Mouse (Mus musculus): Measurements from ENCODE around the gene Fam184a. TPM values are rescaled to one million over a fixed set of nuclear protein-coding genes. Genes with fewer than 3 reads are reported as not detected.

Gene Fam184a
- polyA plus RNA-seq, 1 experiment from 2014 or later: 8.5 TPM

GRCm38 (mm10) chr10:53742961-53743360 lies 8.0 kb downstream of the Fam184a start:
- WGBS: 81% methylated on average over 5 of the region's 5 CpGs
- ATAC-seq (ENCODE audit: low FRiP score, low read depth): no peak
- Histone ChIP-seq H3K9ac (no peak overlapping the region), H3K4me2 (replicated peaks) (no peak overlapping the region), H3K36me3 (no peaks in the 10 kb centered on the region), H3K27me3 (replicated peaks) (no peaks in the 10 kb centered on the region), H3K9me3 (no peaks in the 10 kb centered on the region), H3K27ac (no peak overlapping the region), H3K4me1 (no peaks in the 10 kb centered on the region), H3K4me3 (no peak overlapping the region)

DNA sequence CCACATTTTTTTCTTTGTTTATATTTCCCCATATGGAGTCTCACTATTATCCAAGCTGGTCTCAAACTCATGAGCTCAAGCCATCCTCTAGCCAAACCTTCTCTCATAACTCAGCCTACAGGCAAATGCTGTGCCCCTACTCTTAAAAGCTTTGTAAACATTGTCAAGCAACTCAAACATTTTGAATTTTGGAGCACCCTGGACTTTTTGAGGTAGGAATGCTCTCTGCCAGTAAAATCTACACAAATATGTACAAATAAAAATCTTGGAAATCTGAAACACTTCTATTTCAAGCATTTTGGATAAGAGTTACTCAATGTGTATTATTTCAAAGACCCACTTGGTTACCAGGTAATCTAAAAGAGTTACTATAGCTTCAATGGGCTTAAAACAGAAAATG lies 10.9 kb downstream of the Fam184a start:
- no peak overlapping the region for H3K27ac ChIP-seq
- no peak overlapping the region for H3K4me3 ChIP-seq
- no peak overlapping the region for H3K9ac ChIP-seq
- H3K4me1 ChIP-seq: no peaks in the 10 kb centered on the region
- H3K27me3 ChIP-seq (replicated peaks): no peaks in the 10 kb centered on the region
- ATAC-seq (ENCODE audit: low FRiP score, low read depth): no peak
- no peak overlapping the region for H3K4me2 ChIP-seq (replicated peaks)
- H3K36me3 ChIP-seq: no peaks in the 10 kb centered on the region
- no peaks in the 10 kb centered on the region for H3K9me3 ChIP-seq

- H3K4me2 ChIP-seq (replicated peaks): no peak overlapping the region
- H3K4me1 ChIP-seq: no peaks in the 10 kb centered on the region
- ATAC-seq (ENCODE audit: low FRiP score, low read depth): no peak
- no peak overlapping the region for H3K4me3 ChIP-seq
- no peak overlapping the region for H3K9ac ChIP-seq
- no peaks in the 10 kb centered on the region for H3K9me3 ChIP-seq
- H3K27ac ChIP-seq: no peak overlapping the region
- no peaks in the 10 kb centered on the region for H3K36me3 ChIP-seq
- H3K27me3 ChIP-seq (replicated peaks): no peaks in the 10 kb centered on the region
- 79% methylated on average over 8 of the region's 8 CpGs for WGBS
These were observed 12.1 kb downstream of the Fam184a start for GRCm38 (mm10) chr10:53738842-53739241.

GRCm38 (mm10) chr10:53735201-53735865 lies 15.6 kb downstream of the Fam184a start:
- H3K9ac ChIP-seq: no peak overlapping the region
- H3K27ac ChIP-seq: no peak overlapping the region
- H3K4me2 ChIP-seq (replicated peaks): no peak overlapping the region
- ATAC-seq (ENCODE audit: low FRiP score, low read depth): no peak
- H3K4me3 ChIP-seq: no peak overlapping the region
- 82% methylated on average over 7 of the region's 7 CpGs for WGBS
- no peaks in the 10 kb centered on the region for H3K9me3 ChIP-seq
- no peaks in the 10 kb centered on the region for H3K27me3 ChIP-seq (replicated peaks)
- no peaks in the 10 kb centered on the region for H3K36me3 ChIP-seq
- H3K4me1 ChIP-seq: no peaks in the 10 kb centered on the region

GRCm38 (mm10) chr10:53732324-53732723 lies 18.6 kb downstream of the Fam184a start:
- no peaks in the 10 kb centered on the region for H3K36me3 ChIP-seq
- H3K4me1 ChIP-seq: no peaks in the 10 kb centered on the region
- 94% methylated on average over 7 of the region's 7 CpGs for WGBS
- H3K27ac ChIP-seq: no peak overlapping the region
- no peak overlapping the region for H3K4me2 ChIP-seq (replicated peaks)
- no peak for ATAC-seq (ENCODE audit: low FRiP score, low read depth)
- no peak overlapping the region for H3K4me3 ChIP-seq
- no peak overlapping the region for H3K9ac ChIP-seq
- no peaks in the 10 kb centered on the region for H3K9me3 ChIP-seq
- H3K27me3 ChIP-seq (replicated peaks): no peaks in the 10 kb centered on the region

DNA sequence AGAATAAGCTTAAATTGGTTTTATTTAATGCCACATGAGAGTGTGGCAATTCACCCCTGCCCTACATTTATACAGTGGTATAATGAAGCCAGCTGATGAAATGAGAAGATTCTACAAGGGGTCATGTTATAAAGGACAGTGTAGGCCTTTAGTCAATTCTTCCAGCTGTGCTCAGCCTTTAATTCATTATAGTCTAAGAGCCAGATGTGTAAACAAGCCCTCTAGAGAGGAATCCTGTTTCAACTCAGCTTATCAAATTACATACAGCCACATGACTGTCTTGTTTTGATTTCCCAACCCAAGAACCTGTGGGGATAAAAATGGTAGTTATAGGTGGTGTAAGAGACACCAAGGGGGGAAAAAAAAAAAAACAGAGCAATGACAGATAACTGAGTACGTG lies 22.0 kb downstream of the Fam184a start:
- Histone ChIP-seq H3K9me3 (no peaks in the 10 kb centered on the region), H3K4me3 (no peak overlapping the region), H3K27ac (no peak overlapping the region), H3K36me3 (no peaks in the 10 kb centered on the region), H3K4me1 (no peaks in the 10 kb centered on the region), H3K4me2 (replicated peaks) (no peak overlapping the region), H3K27me3 (replicated peaks) (no peaks in the 10 kb centered on the region), H3K9ac (no peak overlapping the region)
- WGBS: 65% methylated on average over 1 of the region's 1 CpGs
- ATAC-seq (ENCODE audit: low FRiP score, low read depth): no peak

DNA sequence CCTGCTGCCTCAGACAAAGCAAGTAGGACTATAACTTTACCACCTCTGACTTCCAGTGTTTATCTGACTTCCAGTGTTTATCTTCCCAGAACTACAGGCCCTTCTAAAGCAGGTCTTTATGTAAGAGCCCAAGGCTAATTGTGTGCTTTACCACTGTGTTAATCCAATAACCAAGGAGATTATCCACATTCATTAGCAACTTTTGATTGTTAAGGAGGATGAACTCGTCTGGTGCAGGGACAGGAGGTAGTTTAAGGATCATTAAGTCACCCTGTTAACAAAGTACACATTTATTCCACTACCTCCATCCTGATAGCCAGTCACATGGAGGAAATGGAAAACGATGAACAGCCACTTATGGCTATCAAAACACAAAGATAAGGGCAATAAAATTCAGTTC lies 25.6 kb downstream of the Fam184a start:
- no peak for ATAC-seq (ENCODE audit: low FRiP score, low read depth)
- 58% methylated on average over 2 of the region's 2 CpGs for WGBS
- no peaks in the 10 kb centered on the region for H3K27me3 ChIP-seq (replicated peaks)

GRCm38 (mm10) chr10:53704516-53704915 lies 46.4 kb downstream of the Fam184a start:
- Histone ChIP-seq H3K4me3 (no peak overlapping the region), H3K27me3 (replicated peaks) (no peaks in the 10 kb centered on the region), H3K36me3 (no peaks in the 10 kb centered on the region), H3K9ac (no peak overlapping the region), H3K9me3 (no peaks in the 10 kb centered on the region), H3K4me1 (no peaks in the 10 kb centered on the region), H3K27ac (no peak overlapping the region), H3K4me2 (replicated peaks) (no peak overlapping the region)
- 95% methylated on average over 9 of the region's 9 CpGs for WGBS
- no peak for ATAC-seq (ENCODE audit: low FRiP score, low read depth)

More for the DNA sequence above, 25.6 kb downstream of the Fam184a start:
- Histone ChIP-seq H3K4me3 (no peak overlapping the region), H3K9ac (no peak overlapping the region), H3K4me1 (no peaks in the 10 kb centered on the region), H3K27ac (no peak overlapping the region), H3K4me2 (replicated peaks) (no peak overlapping the region), H3K9me3 (no peaks in the 10 kb centered on the region), H3K36me3 (no peaks in the 10 kb centered on the region)

DNA sequence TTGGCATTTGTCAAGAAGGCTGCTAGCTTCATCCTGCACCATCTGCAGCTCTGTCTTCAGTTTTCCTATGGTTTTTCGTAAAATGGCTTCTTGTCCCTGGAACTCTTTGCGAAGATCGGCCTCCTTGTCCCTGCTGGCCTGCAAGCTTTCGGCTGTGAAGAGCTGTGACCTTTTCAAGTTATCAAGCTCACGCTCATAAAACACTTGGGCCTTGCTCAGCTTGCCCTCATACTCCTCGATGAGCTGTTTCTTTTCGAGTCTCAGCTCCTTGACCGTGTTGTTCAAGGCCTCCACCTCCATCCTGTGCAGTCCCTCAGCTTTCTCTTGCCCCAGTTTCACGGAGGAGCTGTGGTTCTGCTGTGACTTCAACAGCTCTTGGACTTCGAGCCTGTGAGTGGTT lies 52.4 kb downstream of the Fam184a start:
- no peak for ATAC-seq (ENCODE audit: low FRiP score, low read depth)
- Histone ChIP-seq H3K9me3 (no peaks in the 10 kb centered on the region), H3K27ac (no peak overlapping the region), H3K4me2 (replicated peaks) (no peak overlapping the region), H3K9ac (no peak overlapping the region), H3K36me3 (no peaks in the 10 kb centered on the region), H3K4me1 (no peaks in the 10 kb centered on the region), H3K27me3 (replicated peaks) (no peaks in the 10 kb centered on the region), H3K4me3 (no peak overlapping the region)
- 94% methylated on average over 10 of the region's 10 CpGs for WGBS

DNA sequence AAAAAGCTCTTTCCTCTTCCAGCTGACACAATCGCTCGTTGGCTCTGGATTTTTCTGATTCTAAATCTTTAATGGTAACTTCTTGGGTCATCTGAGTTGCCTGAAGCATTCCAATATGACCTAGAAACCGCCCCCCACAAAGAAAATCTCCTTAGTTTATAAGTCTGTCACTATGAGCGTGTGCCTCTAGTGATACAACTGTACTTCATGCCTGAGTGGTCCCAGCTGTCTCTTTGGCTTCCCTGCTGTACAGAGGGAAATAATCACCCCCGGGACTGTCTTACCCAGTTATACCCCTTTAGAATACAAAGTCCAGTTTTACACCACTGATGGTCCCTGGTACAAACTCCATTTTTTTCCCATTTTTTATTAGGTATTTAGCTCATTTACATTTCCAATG lies 56.2 kb downstream of the Fam184a start:
- H3K27ac ChIP-seq: no peak overlapping the region
- WGBS: 88% methylated on average over 5 of the region's 5 CpGs

DNA sequence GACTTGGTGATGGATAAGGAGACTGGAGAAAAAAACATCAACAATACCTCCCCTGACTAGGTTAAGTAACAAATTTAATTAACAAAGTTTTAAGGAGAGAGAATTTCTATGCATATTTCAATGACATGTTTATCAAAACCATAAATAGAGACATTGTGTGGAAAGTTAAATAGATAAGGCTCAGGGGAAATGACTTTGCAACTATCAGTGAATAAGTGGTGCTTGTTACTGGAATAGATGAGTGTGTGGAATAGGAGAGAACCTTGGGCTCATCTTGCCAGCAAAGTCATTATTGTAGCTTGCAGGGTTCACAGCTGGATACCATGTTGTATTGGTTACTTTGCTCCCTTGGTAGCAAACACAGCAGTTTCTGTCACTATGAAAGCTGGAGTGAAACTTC lies 59.7 kb downstream of the Fam184a start:
- Histone ChIP-seq H3K27ac (no peak overlapping the region), H3K27me3 (replicated peaks) (no peaks in the 10 kb centered on the region), H3K4me2 (replicated peaks) (no peak overlapping the region), H3K9me3 (no peaks in the 10 kb centered on the region), H3K36me3 (no peaks in the 10 kb centered on the region), H3K4me1 (no peaks in the 10 kb centered on the region), H3K4me3 (no peak overlapping the region), H3K9ac (no peak overlapping the region)
- no peak for ATAC-seq (ENCODE audit: low FRiP score, low read depth)

More for the DNA sequence above, 56.2 kb downstream of the Fam184a start:
- Histone ChIP-seq H3K4me2 (replicated peaks) (no peak overlapping the region), H3K36me3 (no peaks in the 10 kb centered on the region), H3K4me3 (no peak overlapping the region), H3K9me3 (no peaks in the 10 kb centered on the region), H3K4me1 (no peaks in the 10 kb centered on the region), H3K9ac (no peak overlapping the region), H3K27me3 (replicated peaks) (no peaks in the 10 kb centered on the region)
- ATAC-seq (ENCODE audit: low FRiP score, low read depth): no peak

DNA sequence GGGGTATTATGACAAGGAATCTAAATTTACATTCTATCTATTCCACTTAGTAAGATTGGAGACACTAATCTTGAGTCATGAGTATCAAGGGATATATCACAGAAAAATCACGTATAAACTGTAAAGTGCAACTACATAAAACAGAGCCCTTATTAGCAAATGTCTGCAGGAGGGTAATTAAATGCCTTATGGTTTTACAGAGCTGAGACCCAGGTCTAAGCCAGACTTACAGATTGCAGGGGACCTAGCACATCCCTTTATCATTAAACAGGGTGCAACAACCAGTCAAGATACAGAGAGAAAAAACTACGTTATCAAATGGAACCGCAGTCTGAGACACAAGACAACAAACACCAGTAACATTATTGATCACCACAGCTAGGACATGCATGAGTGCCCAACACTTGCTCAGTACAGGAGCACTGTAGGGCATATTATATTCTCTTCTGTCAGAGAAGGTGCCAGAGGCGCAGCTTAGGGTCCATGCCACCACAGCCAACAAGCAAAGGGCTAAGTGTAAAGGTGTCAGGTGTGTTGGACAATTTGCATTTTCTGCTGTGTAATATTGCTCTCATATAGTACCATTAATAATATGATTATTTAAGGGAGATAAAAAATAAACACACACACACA lies 61.9 kb downstream of the Fam184a start:
- peak; percentile 56; the same call in 1 of the 2 replicates for ATAC-seq (ENCODE audit: low FRiP score, low read depth)
- H3K4me2 ChIP-seq (replicated peaks): no peak overlapping the region
- no peaks in the 10 kb centered on the region for H3K4me1 ChIP-seq
- no peaks in the 10 kb centered on the region for H3K27me3 ChIP-seq (replicated peaks)
- H3K36me3 ChIP-seq: no peaks in the 10 kb centered on the region
- no peak overlapping the region for H3K4me3 ChIP-seq
- WGBS: 84% methylated on average over 4 of the region's 4 CpGs
- H3K9ac ChIP-seq: no peak overlapping the region
- H3K9me3 ChIP-seq: no peaks in the 10 kb centered on the region
- no peak overlapping the region for H3K27ac ChIP-seq

DNA sequence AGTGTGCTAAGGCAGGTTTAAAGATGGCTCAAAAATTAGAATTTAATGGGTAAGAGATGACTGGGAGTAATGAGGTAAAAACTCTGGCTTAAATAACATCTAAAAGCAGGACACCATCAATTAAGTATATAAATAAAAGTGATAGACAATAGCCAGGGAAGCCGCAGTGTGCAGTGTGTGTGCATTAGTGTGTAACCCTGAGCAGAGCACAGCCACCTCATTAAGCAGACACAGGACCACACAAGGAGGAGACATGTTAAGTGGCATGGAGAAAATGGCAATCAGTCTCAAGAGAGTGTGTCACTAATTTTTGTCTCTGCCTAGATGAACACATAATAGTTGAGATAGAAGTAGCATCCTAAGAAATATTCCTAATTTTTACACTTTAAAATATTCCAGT lies 62.4 kb downstream of the Fam184a start:
- Histone ChIP-seq H3K4me1 (no peaks in the 10 kb centered on the region), H3K9me3 (no peaks in the 10 kb centered on the region), H3K4me2 (replicated peaks) (no peak overlapping the region), H3K4me3 (no peak overlapping the region), H3K27me3 (replicated peaks) (no peaks in the 10 kb centered on the region), H3K27ac (no peak overlapping the region), H3K36me3 (no peaks in the 10 kb centered on the region), H3K9ac (no peak overlapping the region)
- WGBS: 58% methylated on average over 1 of the region's 1 CpGs
- 0 out of 2 replicates have a peak, but pooled peaks have one; percentile 67 for ATAC-seq (ENCODE audit: low FRiP score, low read depth)
